Mouse (Mus musculus): Measurements from ENCODE around the gene D13Ertd608e.

DNA sequence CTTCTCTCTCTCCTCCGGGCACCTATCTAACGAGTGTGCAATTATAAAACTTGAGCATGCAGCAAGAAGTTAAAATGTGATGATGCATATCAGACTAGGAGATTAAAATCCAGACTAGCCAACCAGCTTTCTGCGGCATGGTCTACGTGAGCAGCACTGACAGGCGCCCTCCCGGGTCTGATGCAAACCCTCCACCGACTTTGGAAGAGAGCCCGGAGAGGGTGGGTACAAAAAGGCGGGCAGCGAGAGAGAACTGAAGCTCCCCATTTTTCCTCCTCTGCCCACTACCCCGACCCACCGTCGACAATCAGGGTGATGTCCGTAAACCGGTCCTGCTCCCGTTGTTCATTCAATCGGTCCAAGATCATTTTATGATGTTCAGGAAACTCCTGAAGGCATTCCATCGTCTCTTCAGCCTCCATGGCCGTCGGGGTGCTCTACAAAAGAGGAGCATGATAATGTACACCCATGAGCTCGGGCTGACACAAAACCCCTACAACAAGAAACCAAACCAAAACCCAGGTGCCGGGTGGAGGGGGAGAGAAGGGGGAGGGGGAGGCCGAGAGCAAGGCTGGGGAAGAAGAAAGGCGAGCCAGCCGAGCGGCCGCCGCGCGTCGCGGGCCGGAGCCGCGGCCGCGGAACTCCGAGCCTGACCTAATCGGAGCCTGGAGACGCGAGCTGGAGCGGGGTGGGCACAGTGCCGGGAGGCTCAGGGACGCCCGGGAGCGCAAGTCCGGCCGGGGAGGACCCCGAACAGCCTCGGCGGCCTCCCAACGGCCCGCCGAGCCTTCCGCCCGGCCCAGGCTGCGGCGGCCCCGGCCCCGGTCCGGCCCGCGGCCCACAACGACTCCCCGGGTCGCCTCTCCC, 45.7 kb upstream of the D13Ertd608e start:
- TF ChIP-seq POLR2A (IDR thresholded peaks at IDR 0.05; ENCODE audit: low read depth, low read length) (no peak; the same call in 1 of the 2 replicates), CTCF (IDR thresholded peaks at IDR 0.05; ENCODE audit: extremely low read depth, insufficient read length, insufficient replicate concordance, low read depth, low read length) (no peak)
